Mouse (Mus musculus): ENCODE measurements around the gene Clcf1. TPM values are rescaled to one million over a fixed set of nuclear protein-coding genes. Genes with fewer than 3 reads are reported as not detected.

The Clcf1 gene
- 0.86 and 1.1 TPM in 2 replicates for polyA plus RNA-seq (2016; fragmentation: Nextera tagmentation; extraction: Ambion mirVana)

DNA sequence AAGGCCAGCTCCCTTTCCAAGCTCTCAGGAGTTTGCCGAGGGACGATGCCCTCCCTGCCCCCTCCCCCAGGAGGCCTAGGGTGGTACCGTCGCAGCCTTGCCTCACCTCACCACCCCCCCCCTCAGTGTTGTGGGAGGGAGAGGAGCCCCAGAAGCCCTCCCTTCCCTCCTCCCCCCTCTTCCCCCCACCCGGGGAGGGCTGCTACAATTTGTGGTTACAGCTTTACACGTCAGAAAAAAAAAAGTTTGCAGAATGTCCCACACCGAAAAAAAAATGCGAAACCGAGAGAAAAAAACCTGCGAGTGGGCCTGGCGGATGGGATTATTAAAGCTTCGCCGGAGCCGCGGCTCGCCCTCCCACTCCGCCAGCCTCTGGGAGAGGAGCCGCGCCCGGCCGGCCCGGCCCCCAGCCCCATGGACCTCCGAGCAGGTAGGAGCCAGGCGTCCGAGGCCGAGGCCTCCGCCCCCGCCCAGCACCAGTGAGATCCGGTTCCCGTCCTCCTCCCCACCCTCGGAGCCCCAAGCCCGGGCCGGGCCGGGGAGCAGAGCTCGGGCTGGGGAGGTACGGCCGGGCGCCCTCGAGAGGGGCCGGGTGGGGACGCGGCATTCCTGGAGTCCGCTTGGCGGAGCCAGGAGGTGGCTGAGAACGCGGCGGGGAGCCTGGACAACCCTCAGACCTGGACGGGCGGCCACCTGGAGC lies at the start of gene Clcf1, which contains the start of gene AC109138.7:
Clcf1 (plus strand) TSS at position 168 of the 700 bp plus-strand sequence.
AC109138.7 (plus strand) TSS at position 287 of the 700 bp plus-strand sequence.
- Histone ChIP-seq H3K4me1 (peaks cover 71% of the 10 kb centered on the region), H3K4me3 (peak within 1 kb of the TSS; percentile 74), H3K36me3 (replicated peaks) (no peaks in the 10 kb centered on the region), H3K27me3 (ENCODE audit: poor library complexity, severe bottlenecking) (peaks cover 88% of the 10 kb centered on the region), H3K27ac (peak within 1 kb of the TSS; percentile 87), H3K9me3 (no peaks in the 10 kb centered on the region)
- WGBS, result under 1% methylated on average over 47 of the region's 49 CpGs
- DNase-seq (ENCODE audit: extremely low spot score, low spot score), result peak; percentile 42

DNA sequence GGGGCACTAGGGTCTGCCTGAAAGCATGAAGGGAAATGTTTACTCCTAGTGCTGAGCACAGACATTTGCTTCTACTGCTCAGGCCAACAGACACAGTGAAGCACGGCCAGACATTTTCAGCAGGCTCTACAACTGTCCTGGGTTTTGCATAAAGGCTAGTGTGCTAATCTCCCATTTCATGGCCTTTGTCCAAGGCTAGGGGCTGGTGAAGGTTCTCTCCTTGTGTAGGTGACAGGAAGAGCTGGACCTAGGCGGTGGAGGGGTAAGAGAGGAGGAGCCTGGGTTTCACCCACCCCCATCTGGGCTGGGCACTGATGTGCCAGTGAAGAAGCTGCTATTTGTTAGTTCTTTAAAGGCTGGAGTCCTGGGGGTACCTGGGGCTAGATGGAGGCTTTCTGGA lies 49.3 kb upstream of the Clcf1 start:
- Histone ChIP-seq H3K27ac (no peak overlapping the region), H3K9me3 (no peaks in the 10 kb centered on the region), H3K4me1 (peaks cover 21% of the 10 kb centered on the region), H3K27me3 (ENCODE audit: poor library complexity, severe bottlenecking) (no peaks in the 10 kb centered on the region), H3K4me3 (no peak overlapping the region), H3K36me3 (replicated peaks) (peaks cover 17% of the 10 kb centered on the region)
- WGBS, result 70% methylated on average over 2 of the region's 2 CpGs
- no peak for DNase-seq (ENCODE audit: extremely low spot score, low spot score)

DNA sequence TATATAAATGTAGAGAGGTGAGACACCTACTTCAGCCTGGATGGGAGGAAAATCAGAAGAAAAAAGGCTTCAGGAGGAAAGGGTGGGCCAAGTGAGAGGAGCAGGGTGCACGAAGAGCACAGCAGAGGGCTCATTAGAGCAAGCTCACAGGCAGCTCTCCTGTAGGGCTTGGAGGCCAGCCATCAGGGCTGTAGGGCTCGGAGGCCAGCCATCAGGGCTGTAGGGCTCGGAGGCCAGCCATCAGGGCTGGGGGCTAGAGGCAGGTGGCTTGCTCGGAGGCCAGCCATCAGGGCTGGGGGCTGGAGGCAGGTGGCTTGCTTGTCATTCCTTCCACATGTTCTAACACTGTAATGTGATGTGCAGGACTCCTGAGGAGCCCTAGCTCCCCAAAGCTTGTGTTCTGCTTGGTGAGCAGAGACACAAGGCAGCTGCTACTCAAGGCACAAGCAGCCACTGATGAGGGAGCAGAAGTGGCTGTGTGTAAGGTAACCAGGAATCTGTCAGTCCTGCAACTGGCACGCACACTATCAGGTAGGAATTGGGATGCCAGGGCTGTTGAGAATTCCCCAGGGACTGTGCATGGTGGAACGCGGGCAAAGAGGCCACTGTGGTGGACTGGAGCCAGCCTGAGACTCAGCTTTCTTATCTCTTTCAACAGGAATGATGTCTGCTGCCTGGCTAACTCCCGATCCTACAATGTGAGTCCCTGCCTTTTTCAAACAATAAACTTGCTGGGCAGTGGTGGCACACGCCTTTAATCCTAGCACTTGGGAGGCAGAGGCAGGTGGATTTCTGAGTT lies 47.2 kb upstream of the Clcf1 start:
- DNase-seq (ENCODE audit: extremely low spot score, low spot score), result no peak
- WGBS, result 85% methylated on average over 9 of the region's 9 CpGs
- peaks cover 42% of the 10 kb centered on the region for H3K4me1 ChIP-seq
- H3K9me3 ChIP-seq, result no peaks in the 10 kb centered on the region
- H3K36me3 ChIP-seq (replicated peaks), result no peaks in the 10 kb centered on the region
- H3K4me3 ChIP-seq, result no peak overlapping the region
- H3K27ac ChIP-seq, result no peak overlapping the region
- peaks cover 18% of the 10 kb centered on the region; the same call in 1 of the 2 replicates for H3K27me3 ChIP-seq (ENCODE audit: poor library complexity, severe bottlenecking)

- under 1% methylated on average over 43 of the region's 43 CpGs for WGBS
- peak overlapping the region; percentile 91 for H3K27ac ChIP-seq
- H3K36me3 ChIP-seq (replicated peaks), result no peaks in the 10 kb centered on the region
- H3K27me3 ChIP-seq (ENCODE audit: poor library complexity, severe bottlenecking), result peaks cover 24% of the 10 kb centered on the region; the same call in 1 of the 2 replicates
- peak; percentile 100 for DNase-seq (ENCODE audit: extremely low spot score, low spot score)
- no peaks in the 10 kb centered on the region for H3K9me3 ChIP-seq
- H3K4me3 ChIP-seq, result peak overlapping the region; percentile 57
- H3K4me1 ChIP-seq, result peaks cover 27% of the 10 kb centered on the region
Measured at GRCm38 (mm10) chr19:4169378-4169784, 44.7 kb upstream of the Clcf1 start.

DNA sequence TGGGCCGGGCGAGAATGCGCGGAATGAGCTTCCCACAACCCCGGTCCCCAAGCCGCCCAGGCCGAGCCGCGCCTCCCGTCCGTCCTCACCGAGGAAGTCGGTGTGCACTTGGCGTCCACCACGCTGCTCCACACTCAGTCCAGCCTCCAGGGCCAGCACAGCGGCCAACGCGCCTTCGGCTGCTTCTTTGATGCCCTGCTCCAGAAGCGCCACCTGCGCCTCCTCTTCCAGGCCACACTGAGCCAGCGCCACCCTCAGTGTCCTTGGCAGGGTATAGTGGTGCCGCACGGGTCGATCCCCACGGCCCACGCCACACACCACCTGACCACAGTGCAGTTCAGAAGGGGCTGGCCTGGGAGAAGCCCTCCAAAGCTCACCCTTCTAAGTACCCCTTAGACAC lies 44.2 kb upstream of the Clcf1 start:
- WGBS, result 11% methylated on average over 26 of the region's 27 CpGs
- Histone ChIP-seq H3K27me3 (ENCODE audit: poor library complexity, severe bottlenecking) (peaks cover 28% of the 10 kb centered on the region; the same call in 1 of the 2 replicates), H3K27ac (peak overlapping the region; percentile 91), H3K4me3 (peak overlapping the region; percentile 57), H3K36me3 (replicated peaks) (no peaks in the 10 kb centered on the region), H3K4me1 (peaks cover 27% of the 10 kb centered on the region), H3K9me3 (no peaks in the 10 kb centered on the region)
- no peak for DNase-seq (ENCODE audit: extremely low spot score, low spot score)

- peaks cover 37% of the 10 kb centered on the region for H3K4me1 ChIP-seq
- H3K9me3 ChIP-seq, result no peaks in the 10 kb centered on the region
- peak overlapping the region; percentile 37; the same call in 1 of the 2 replicates for H3K27ac ChIP-seq
- no peaks in the 10 kb centered on the region for H3K36me3 ChIP-seq (replicated peaks)
- peak overlapping the region; percentile 8; the same call in 1 of the 2 replicates for H3K4me3 ChIP-seq
- peaks cover 33% of the 10 kb centered on the region for H3K27me3 ChIP-seq (ENCODE audit: poor library complexity, severe bottlenecking)
- 84% methylated on average over 10 of the region's 10 CpGs for WGBS
- no peak for DNase-seq (ENCODE audit: extremely low spot score, low spot score)
Measured at GRCm38 (mm10) chr19:4170723-4171392, 43.2 kb upstream of the Clcf1 start.

DNA sequence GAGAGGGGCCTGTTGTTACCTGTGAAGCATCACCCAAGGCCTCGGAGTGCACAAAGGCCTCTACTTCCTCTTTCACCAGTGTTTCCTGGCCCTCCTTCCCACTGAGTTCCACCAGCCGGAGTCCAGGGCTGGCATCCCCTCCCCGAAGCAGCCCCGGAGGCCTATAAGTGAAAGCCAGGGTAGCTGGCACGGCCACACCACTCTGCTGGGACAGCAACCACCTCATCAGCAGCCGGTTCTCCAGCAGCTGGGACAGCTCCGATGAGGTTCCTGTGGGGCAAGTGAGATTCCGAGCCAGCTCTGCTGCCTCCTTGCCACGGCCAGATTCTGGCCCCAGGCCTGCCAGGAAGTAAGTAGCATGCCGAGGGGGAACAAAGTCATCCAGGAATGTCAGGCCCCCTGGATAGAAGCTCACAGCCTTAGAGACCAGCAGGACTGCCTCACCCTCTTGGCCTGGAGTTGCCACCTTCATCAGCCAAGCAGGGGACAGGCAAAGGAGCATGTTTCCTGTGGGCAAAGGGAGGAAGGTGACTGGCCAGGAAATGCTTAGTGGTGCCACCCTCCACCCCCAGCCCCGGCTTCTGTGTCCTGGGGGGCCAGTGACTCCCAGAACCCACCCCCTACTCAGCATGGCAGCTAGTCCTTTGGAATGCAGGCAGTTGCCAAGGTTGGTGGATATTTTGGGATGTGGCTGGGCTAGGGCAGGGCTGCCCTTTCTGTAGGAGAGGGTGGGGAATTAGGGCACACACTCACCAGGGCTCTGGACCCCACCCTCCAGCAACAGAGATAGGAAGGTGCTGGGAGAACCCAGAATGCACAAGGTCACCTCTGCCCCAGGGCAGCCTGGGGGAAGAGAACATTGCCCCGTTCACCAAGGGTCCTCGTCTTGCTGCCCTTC lies 42.4 kb upstream of the Clcf1 start:
- no peak for DNase-seq (ENCODE audit: extremely low spot score, low spot score)
- no peaks in the 10 kb centered on the region for H3K9me3 ChIP-seq
- 77% methylated on average over 13 of the region's 13 CpGs for WGBS

DNA sequence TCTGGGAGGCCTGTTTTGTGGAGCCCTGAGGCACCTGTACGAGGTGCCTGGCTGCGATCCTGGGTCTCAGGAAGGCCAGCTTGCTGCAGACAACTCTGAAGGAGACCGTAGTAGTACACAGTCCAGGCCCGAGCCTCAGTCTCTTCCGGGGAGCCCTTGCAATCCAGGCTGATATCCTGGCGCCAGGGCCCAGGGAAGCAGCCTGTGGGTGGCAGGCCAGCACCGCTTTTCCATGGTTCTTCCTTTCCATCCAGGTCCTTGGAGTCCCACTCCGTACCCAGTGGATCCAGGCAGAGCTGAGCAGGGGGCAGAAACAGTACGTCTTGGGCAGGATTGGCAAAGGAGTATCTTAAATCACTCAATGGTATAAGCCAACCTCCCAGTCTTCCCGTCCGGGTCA lies 41.1 kb upstream of the Clcf1 start:
- Histone ChIP-seq H3K27me3 (ENCODE audit: poor library complexity, severe bottlenecking) (peaks cover 44% of the 10 kb centered on the region), H3K36me3 (replicated peaks) (no peaks in the 10 kb centered on the region), H3K9me3 (no peaks in the 10 kb centered on the region), H3K27ac (no peak overlapping the region), H3K4me3 (no peak overlapping the region), H3K4me1 (peaks cover 39% of the 10 kb centered on the region)
- DNase-seq (ENCODE audit: extremely low spot score, low spot score), result no peak
- 62% methylated on average over 11 of the region's 11 CpGs for WGBS

More for the DNA sequence above, 42.4 kb upstream of the Clcf1 start:
- peak overlapping the region; percentile 37; the same call in 1 of the 2 replicates for H3K27ac ChIP-seq
- peaks cover 39% of the 10 kb centered on the region for H3K4me1 ChIP-seq
- peak overlapping the region; percentile 8; the same call in 1 of the 2 replicates for H3K4me3 ChIP-seq
- H3K27me3 ChIP-seq (ENCODE audit: poor library complexity, severe bottlenecking), result peaks cover 40% of the 10 kb centered on the region
- H3K36me3 ChIP-seq (replicated peaks), result no peaks in the 10 kb centered on the region

DNA sequence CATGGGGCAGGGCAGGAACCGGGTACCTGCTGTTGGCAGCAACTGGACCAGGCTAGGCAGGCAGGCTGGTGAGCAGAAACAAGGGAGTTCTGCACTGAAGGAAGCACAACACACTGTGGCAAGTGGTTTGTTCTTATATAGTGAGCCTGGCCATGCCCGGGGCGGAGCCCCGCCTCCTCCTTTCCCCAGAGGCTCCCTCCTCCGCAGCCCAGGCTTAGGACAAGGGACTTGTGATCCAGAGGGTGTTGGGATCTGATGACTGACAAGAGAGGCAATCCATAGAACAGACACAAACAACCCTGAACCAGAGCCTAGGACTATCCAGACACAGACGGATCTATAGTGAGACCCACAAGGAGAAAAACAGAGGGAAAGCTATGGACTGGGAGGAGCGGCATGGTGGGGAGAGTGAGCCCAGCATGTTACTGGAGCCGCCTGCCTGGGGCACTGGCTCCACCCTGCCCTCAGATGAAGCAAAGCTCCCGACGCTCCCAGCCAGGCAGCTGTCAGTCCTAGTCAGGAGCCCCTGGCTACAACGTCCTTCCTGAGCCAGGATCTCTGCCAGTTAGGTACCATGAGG lies 38.6 kb upstream of the Clcf1 start, which contains the start of gene Carns1:
Carns1 (minus strand) TSS at position 112 of the 580 bp plus-strand sequence.
- peak within 1 kb of the TSS; percentile 31 for H3K4me3 ChIP-seq
- H3K27me3 ChIP-seq (ENCODE audit: poor library complexity, severe bottlenecking), result peaks cover 40% of the 10 kb centered on the region
- DNase-seq (ENCODE audit: extremely low spot score, low spot score), result no peak
- H3K27ac ChIP-seq, result peak within 1 kb of the TSS; percentile 62
- H3K9me3 ChIP-seq, result no peaks in the 10 kb centered on the region
- H3K36me3 ChIP-seq (replicated peaks), result no peaks in the 10 kb centered on the region
- 4% methylated on average over 11 of the region's 11 CpGs for WGBS
- peaks cover 28% of the 10 kb centered on the region for H3K4me1 ChIP-seq

DNA sequence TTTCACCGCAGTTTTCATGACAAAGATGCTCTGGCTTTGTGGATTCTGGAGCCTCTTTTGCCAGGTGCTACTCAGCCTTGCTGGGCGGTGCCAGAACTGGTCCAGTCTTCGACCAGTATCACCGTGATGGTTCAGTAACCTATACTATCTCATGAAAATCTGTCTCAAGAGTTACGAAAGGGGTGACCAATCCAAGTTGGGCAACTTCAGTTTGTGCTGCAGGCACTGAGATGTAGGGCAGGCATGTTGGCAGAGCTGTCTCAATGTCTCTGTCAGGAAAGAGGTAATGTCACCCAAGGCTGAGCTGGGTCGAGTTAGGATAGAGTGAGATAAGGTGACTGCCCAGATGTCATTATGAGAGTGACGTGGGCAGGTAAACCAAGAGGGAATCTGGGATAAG lies 33.6 kb upstream of the Clcf1 start:
- Histone ChIP-seq H3K4me3 (no peak overlapping the region), H3K27me3 (ENCODE audit: poor library complexity, severe bottlenecking) (peaks cover 14% of the 10 kb centered on the region), H3K36me3 (replicated peaks) (no peaks in the 10 kb centered on the region), H3K4me1 (peaks cover 33% of the 10 kb centered on the region), H3K27ac (no peak overlapping the region), H3K9me3 (no peaks in the 10 kb centered on the region)
- DNase-seq (ENCODE audit: extremely low spot score, low spot score), result no peak
- 89% methylated on average over 7 of the region's 7 CpGs for whole genome bisulfite sequencing

DNA sequence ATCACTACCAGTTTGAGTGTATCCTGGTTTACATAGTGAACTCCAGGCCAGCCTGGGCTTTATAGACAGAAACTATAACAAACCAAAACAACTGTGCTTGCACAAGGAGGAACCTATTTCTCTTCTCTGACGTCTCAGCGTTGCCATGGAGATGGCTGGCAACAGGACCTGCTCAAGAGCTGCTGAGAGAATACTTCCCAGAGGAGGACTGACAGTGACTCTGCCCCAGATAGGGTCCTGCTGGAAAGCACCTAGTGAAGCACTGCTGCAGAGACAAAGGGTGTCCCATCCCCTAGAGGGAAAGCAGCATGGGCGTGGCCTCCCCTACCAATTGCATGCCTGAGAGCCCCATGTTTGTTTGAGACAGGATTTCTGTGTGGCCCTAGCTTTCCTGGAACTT lies 32.1 kb upstream of the Clcf1 start:
- H3K36me3 ChIP-seq (replicated peaks), result no peaks in the 10 kb centered on the region
- H3K9me3 ChIP-seq, result no peaks in the 10 kb centered on the region
- no peak overlapping the region for H3K4me3 ChIP-seq
- peaks cover 1% of the 10 kb centered on the region; the same call in 1 of the 2 replicates for H3K27me3 ChIP-seq (ENCODE audit: poor library complexity, severe bottlenecking)
- DNase-seq (ENCODE audit: extremely low spot score, low spot score), result no peak
- no peak overlapping the region for H3K27ac ChIP-seq
- H3K4me1 ChIP-seq, result peaks cover 30% of the 10 kb centered on the region
- WGBS, result 49% methylated on average over 3 of the region's 3 CpGs

Measured in forebrain, embryonic 10.5 days (tissue).